ENCODE assay signal across 8 mouse cellular contexts in genomic region chr3:37639690-37640089, GRCm38 (mm10). TPM values are rescaled to one million over a fixed set of nuclear protein-coding genes. Genes with fewer than 3 reads are reported as not detected.
DNase-seq lines count a peak whose midpoint lies in the region; ATAC-seq lines count a peak whose summit lies in the region.

Gene Spry1, plus strand, starts transcription at chr3:37639947.

- H3K4me2 ChIP-seq in hindbrain, embryonic 14.5 days (replicated peaks), result peak within 1 kb of the TSS; percentile 70

- H3K4me1 ChIP-seq in hindbrain, embryonic 14.5 days (replicated peaks; ENCODE audit: control insufficient read depth, insufficient read depth, low read length), result peaks cover 12% of the 10 kb centered on the region

- peak within 1 kb of the TSS; percentile 83 for H3K9ac ChIP-seq in hindbrain, embryonic 14.5 days

- ATAC-seq in hindbrain, embryonic 14.5 days (ENCODE audit: low FRiP score), result peak; percentile 94

- peak within 1 kb of the TSS; percentile 88 for H3K27ac ChIP-seq in hindbrain, embryonic 14.5 days

- peaks cover 14% of the 10 kb centered on the region; the same call in 1 of the 2 replicates for H3K27me3 ChIP-seq in hindbrain, embryonic 14.5 days (ENCODE audit: control insufficient read depth, insufficient read depth, low read length)

- peak; percentile 87 for DNase-seq in WW6 (ENCODE audit: low read depth, low spot score)
- DNase-seq in cerebellum, postnatal 36 days, result peak; percentile 98 to 100
- peak; percentile 97 to 99 for DNase-seq in frontal cortex, postnatal 36 days (ENCODE audit: low spot score in 2 of 2)
- DNase-seq in hindbrain, embryonic 14.5 days (ENCODE audit: low spot score), result peak; percentile 98
- DNase-seq in layer of hippocampus, postnatal 25 days (ENCODE audit: extremely low spot score in 1 of 2, low spot score in 1 of 2), result peak; percentile 99
- DNase-seq in lung, postnatal 14 days, result peak; percentile 98
- peak; percentile 89 for DNase-seq in ovary, postnatal 36 days (ENCODE audit: low spot score)
- peak; percentile 97 for DNase-seq in thymus, postnatal 14 days

- H3K4me3 ChIP-seq in hindbrain, embryonic 14.5 days (replicated peaks; ENCODE audit: low read length), result peak within 1 kb of the TSS; percentile 92

- H3K36me3 ChIP-seq in hindbrain, embryonic 14.5 days (replicated peaks; ENCODE audit: control insufficient read depth, insufficient read depth), result peaks cover 17% of the 10 kb centered on the region; the same call in 1 of the 2 replicates

- under 1% methylated on average over 38 of the region's 38 CpGs for WGBS in hindbrain, embryonic 14.5 days

- H3K9me3 ChIP-seq in hindbrain, embryonic 14.5 days (ENCODE audit: control insufficient read depth, low read length), result no peaks in the 10 kb centered on the region

RNA-seq across cellular contexts. Expression of gene Spry1, which starts in this region (rescaled TPM):
- polyA plus RNA-seq in hindbrain, embryonic 14.5 days (2014; fragmentation: Nextera tagmentation; extraction: Ambion mirVana), result 5.8 and 6.7 TPM in 2 replicates
- total RNA-seq in layer of hippocampus, postnatal 25 days (2021), result 10 to 100 TPM; 14.0 to 14.2 TPM

Comparison
In these comparisons a context has a peak if more than half of its experiments do, and no peak if none do; other contexts are left out.
1. Peak in every context shown above with its lines: DNase-seq, ATAC-seq, H3K4me3 ChIP-seq and H3K27ac ChIP-seq.